Mouse (Mus musculus): Measurements from ENCODE around the gene Sorcs2. TPM values are rescaled to one million over a fixed set of nuclear protein-coding genes. Genes with fewer than 3 reads are reported as not detected.

Sorcs2 gene
- 16.9 and 18.1 TPM in 2 replicates for polyA plus RNA-seq (2016; fragmentation: Nextera tagmentation; extraction: Ambion mirVana)

DNA sequence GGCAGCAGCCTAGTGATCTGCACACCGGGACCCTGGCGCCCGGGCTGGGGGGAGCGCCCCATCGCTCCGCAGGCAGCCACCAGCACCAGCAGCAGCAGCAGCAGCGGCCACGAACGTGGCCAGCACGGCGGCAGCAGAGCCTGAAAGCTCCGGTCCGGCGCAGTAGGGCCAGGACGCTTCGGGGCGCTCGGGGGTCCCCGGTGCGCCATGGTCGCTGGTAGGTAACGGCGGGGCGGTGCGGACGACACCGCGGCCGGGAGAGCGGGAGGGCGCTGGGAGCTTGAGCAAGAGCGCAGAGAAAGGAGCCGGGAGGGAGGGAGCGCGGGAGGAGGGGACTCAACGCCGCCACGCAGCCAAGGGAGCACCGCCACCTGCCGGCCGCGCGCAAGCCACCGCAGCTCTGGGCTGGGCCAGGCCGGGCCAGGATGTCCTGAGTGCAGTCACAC is at the start of gene Sorcs2:
Sorcs2 (minus strand) TSS at position 303 of the 446 bp plus-strand sequence.
- peaks cover 31% of the 10 kb centered on the region for H3K4me1 ChIP-seq (replicated peaks)
- H3K27me3 ChIP-seq: peaks cover 46% of the 10 kb centered on the region
- 0 out of 2 replicates have a peak within 1 kb of the TSS, but pooled peaks have one; percentile 13 for H3K27ac ChIP-seq
- peak within 1 kb of the TSS; percentile 74 for H3K4me3 ChIP-seq (replicated peaks)
- no peaks in the 10 kb centered on the region for H3K36me3 ChIP-seq
- peak; percentile 61; the same call in 1 of the 2 replicates for ATAC-seq (ENCODE audit: insufficient number of reproducible peaks, insufficient read depth, low FRiP score, low TSS enrichment, low read depth)
- peak within 1 kb of the TSS; percentile 96 for H3K4me2 ChIP-seq
- 0% methylated on average over 44 of the region's 45 CpGs for WGBS
- H3K9ac ChIP-seq (replicated peaks): peak within 1 kb of the TSS; percentile 81
- H3K9me3 ChIP-seq: no peaks in the 10 kb centered on the region

DNA sequence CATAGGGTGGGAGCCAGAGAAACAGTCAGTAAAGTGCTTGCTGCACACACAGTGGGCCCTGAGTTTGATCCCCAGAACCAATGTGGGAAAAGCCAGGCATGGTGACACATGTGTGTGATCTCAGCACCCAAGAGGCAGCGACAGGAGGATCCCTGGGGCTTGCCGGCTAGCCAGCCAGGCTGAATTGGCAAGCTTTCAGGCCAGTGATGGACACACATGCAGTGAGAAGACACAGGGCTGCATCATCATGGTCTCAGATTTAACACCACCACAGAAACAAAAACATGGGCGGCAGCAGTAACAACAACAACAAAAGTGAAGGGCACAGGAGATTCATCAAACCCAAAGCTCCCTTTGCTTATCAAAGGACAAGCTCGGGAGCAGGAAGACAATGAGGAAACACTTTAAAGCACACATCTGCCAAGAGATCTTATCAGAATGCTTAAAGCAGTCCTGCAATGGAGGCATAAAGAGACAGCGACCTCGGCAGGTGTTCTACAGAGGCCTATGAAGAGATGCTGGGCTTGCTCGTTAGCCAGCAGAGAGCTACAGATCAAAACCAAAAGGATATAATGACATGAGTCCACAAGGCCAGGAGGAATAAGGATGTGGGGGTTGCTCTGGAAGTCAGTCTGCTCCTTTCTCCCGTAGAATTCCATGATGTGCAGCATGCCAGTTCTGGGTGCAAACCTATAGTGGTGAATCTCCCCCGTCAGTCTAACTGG is 48.4 kb upstream of the Sorcs2 start:
- Histone ChIP-seq H3K9ac (replicated peaks) (no peak overlapping the region), H3K27me3 (peaks cover 4% of the 10 kb centered on the region; the same call in 1 of the 2 replicates), H3K9me3 (no peaks in the 10 kb centered on the region), H3K4me3 (replicated peaks) (no peak overlapping the region), H3K36me3 (no peaks in the 10 kb centered on the region), H3K4me1 (replicated peaks) (peaks cover 24% of the 10 kb centered on the region), H3K4me2 (no peak overlapping the region), H3K27ac (no peak overlapping the region)
- 35% methylated on average over 9 of the region's 9 CpGs for WGBS
- ATAC-seq (ENCODE audit: insufficient number of reproducible peaks, insufficient read depth, low FRiP score, low TSS enrichment, low read depth): no peak

DNA sequence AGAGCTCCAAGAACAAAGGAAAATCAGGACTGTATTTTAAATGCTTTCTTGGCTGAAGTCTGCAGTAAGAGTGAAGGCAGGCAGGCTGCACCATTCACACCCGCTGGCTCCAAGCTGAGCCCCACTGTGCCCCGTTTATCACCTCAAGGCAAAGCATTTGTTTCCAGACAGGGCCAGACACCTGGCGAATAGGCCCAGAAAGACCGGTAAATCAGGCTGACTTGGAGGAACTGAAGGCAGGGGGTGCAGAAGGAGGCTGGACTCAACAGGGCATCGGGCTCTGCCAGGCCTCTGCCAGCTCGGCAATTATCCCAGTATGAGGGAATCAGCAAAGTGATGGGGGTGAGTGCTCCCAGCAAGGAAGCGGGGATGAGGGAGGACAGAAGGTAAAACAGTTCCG is 47.1 kb upstream of the Sorcs2 start:
- H3K27ac ChIP-seq: no peak overlapping the region
- H3K27me3 ChIP-seq: peaks cover 4% of the 10 kb centered on the region; the same call in 1 of the 2 replicates
- H3K9me3 ChIP-seq: no peaks in the 10 kb centered on the region
- H3K9ac ChIP-seq (replicated peaks): no peak overlapping the region
- no peak overlapping the region for H3K4me3 ChIP-seq (replicated peaks)
- peaks cover 20% of the 10 kb centered on the region for H3K4me1 ChIP-seq (replicated peaks)
- ATAC-seq (ENCODE audit: insufficient number of reproducible peaks, insufficient read depth, low FRiP score, low TSS enrichment, low read depth): no peak
- H3K4me2 ChIP-seq: no peak overlapping the region
- no peaks in the 10 kb centered on the region for H3K36me3 ChIP-seq
- 26% methylated on average over 8 of the region's 8 CpGs for WGBS

DNA sequence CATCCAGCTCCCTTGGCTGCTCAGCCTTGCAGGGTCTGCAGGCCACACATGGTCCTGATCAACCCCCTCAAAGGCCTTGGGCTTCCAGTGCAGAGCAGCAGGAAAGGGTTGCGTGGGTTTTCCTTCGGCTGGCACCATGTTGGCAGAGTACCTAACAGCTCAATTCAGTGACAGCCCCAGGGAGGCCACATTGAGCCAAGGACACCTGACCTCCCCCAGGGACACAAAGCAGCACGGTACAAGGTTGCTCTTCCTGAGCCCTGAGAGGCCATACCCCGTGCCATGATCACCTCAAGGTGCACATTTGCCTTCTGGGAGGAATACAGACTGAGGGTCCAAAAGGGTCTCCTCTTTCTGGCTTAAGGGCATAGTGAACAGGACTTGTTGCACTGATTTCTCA is 46.7 kb upstream of the Sorcs2 start:
- ATAC-seq (ENCODE audit: insufficient number of reproducible peaks, insufficient read depth, low FRiP score, low TSS enrichment, low read depth): no peak
- no peaks in the 10 kb centered on the region for H3K36me3 ChIP-seq
- peaks cover 4% of the 10 kb centered on the region; the same call in 1 of the 2 replicates for H3K27me3 ChIP-seq
- 43% methylated on average over 4 of the region's 4 CpGs for WGBS
- H3K4me3 ChIP-seq (replicated peaks): no peak overlapping the region
- H3K4me2 ChIP-seq: no peak overlapping the region
- no peak overlapping the region for H3K9ac ChIP-seq (replicated peaks)
- no peaks in the 10 kb centered on the region for H3K9me3 ChIP-seq
- peaks cover 20% of the 10 kb centered on the region for H3K4me1 ChIP-seq (replicated peaks)
- H3K27ac ChIP-seq: no peak overlapping the region

DNA sequence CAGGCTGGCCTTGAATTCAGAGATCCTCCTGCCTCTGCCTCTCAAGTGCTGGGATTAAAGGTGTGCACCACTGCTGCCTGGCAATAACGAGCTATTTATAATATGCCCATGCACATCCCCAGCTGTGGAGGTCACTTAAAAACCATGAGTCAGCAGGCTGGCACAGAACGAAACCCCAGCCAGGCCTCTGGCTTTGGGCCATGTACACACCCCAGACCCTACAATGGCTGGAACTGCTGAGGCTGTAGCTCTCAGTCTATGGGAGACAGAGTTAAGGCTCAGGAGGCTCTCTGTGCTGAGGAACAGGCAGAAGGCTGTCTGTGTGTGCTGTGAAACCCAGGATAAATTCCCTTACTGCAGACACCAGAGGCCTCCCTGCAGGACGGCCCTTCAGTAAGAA is 42.8 kb upstream of the Sorcs2 start:
- Histone ChIP-seq H3K4me2 (no peak overlapping the region), H3K4me1 (replicated peaks) (peaks cover 18% of the 10 kb centered on the region), H3K9me3 (no peaks in the 10 kb centered on the region), H3K9ac (replicated peaks) (no peak overlapping the region; the same call in 1 of the 2 replicates), H3K27me3 (peaks cover 4% of the 10 kb centered on the region; the same call in 1 of the 2 replicates), H3K27ac (no peak overlapping the region), H3K4me3 (replicated peaks) (no peak overlapping the region), H3K36me3 (no peaks in the 10 kb centered on the region)
- no peak for ATAC-seq (ENCODE audit: insufficient number of reproducible peaks, insufficient read depth, low FRiP score, low TSS enrichment, low read depth)
- WGBS: 76% methylated on average over 3 of the region's 3 CpGs

DNA sequence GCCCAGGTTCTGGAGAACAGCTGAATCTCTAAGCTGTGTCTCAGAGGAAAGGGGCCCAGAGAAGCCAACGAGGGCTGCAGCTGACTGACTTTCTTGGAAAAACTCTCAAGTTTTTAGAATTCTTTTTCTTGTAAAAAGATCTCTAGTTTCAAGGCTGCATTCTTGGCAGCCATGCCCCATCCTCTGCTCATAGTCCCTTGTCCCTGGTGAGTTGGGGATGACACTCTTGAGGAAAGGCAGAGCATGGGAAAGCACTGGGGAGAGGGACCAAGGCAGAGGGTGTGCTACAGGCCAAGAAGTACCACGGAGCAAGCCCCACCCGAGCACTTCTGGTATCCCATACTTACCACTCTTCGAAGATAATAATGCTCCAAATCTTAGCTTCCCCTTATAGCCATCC is 38.9 kb upstream of the Sorcs2 start:
- no peak overlapping the region for H3K9ac ChIP-seq (replicated peaks)

DNA sequence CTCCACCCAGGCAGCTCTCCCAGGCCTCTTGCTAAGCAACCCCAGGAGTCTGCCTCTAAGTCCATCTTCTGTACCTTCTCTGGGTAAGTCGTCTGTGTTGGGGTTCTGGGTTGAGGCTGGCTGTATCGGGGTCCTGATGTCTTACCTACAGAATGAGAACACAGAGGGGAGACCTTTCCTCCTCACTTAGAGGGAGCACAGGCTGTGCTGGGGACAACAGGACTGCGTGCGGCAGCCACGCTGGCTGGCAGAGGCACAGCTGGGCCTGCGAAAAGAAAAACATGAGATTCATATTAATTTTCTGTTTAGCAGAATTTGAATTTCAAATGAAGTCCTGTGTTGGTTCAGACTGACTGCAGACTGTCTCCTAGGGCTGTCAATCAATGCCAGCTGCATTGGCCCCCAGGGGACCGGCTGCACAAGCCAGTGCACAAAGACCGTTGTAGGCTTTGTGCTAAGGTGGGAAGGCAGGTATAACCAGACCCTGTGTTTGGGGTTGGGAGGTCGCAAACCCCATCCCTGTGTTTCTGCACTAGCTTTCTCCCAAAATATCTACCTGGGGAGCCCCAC is 36.5 kb upstream of the Sorcs2 start:
- no peak overlapping the region for H3K4me2 ChIP-seq
- H3K27ac ChIP-seq: no peak overlapping the region
- H3K9me3 ChIP-seq: no peaks in the 10 kb centered on the region
- no peak overlapping the region for H3K4me3 ChIP-seq (replicated peaks)
- no peak for ATAC-seq (ENCODE audit: insufficient number of reproducible peaks, insufficient read depth, low FRiP score, low TSS enrichment, low read depth)
- no peak overlapping the region for H3K9ac ChIP-seq (replicated peaks)
- no peaks in the 10 kb centered on the region for H3K36me3 ChIP-seq
- WGBS: 73% methylated on average over 9 of the region's 9 CpGs
- H3K4me1 ChIP-seq (replicated peaks): no peaks in the 10 kb centered on the region; the same call in 1 of the 2 replicates
- no peaks in the 10 kb centered on the region for H3K27me3 ChIP-seq

More for the DNA sequence above, 38.9 kb upstream of the Sorcs2 start:
- WGBS: 81% methylated on average over 4 of the region's 4 CpGs
- Histone ChIP-seq H3K4me3 (replicated peaks) (no peak overlapping the region), H3K27ac (no peak overlapping the region), H3K4me2 (no peak overlapping the region), H3K27me3 (no peaks in the 10 kb centered on the region), H3K4me1 (replicated peaks) (no peaks in the 10 kb centered on the region), H3K36me3 (no peaks in the 10 kb centered on the region), H3K9me3 (no peaks in the 10 kb centered on the region)
- ATAC-seq (ENCODE audit: insufficient number of reproducible peaks, insufficient read depth, low FRiP score, low TSS enrichment, low read depth): no peak

DNA sequence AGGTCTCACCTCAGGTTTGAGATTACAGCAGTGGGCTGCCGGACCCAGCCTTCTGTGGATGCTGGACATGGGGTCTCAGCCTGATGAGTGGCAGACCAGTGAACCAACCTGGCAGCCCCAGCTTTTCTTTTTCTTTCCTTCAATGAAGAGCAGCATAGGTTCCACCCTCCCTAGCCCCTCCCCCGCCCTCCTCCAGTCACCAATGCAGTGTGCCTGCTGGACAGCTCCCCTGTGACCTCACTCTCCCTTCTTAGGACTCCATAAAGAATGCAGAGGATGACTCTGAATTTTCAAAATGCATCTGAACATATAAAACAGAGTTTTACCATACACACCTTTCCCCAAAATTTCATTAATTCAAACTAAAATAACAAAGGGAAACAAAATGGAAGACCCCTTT is 33.8 kb upstream of the Sorcs2 start:
- Histone ChIP-seq H3K4me2 (no peak overlapping the region), H3K36me3 (no peaks in the 10 kb centered on the region), H3K9me3 (no peaks in the 10 kb centered on the region), H3K9ac (replicated peaks) (no peak overlapping the region), H3K4me1 (replicated peaks) (peaks cover 10% of the 10 kb centered on the region), H3K27me3 (0 out of 2 replicates have a peak, but pooled peaks cover 6% of the 10 kb centered on the region), H3K27ac (no peak overlapping the region), H3K4me3 (replicated peaks) (no peak overlapping the region)
- ATAC-seq (ENCODE audit: insufficient number of reproducible peaks, insufficient read depth, low FRiP score, low TSS enrichment, low read depth): no peak
- WGBS: 62% methylated on average over 2 of the region's 2 CpGs

DNA sequence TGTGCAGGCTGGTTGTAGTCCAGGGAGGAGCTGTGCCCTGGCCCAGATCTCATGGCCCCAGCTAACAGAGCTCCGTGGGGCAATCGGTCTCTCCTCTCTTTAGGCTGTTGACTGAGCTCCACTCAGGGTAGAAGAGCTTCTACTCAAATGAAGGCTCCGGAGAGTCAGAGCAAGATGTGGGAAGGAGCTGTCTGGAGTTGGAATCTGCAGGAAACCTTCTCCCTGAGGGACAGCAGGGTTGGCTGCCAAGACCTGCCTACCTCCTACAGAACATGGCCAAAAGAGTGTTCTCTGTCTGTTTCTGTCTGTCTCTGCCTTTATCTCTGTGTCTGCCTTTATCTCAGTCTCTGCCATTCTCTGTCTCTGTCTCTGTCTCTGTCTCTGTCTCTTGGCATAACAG is 31.6 kb upstream of the Sorcs2 start:
- peaks cover 10% of the 10 kb centered on the region for H3K4me1 ChIP-seq (replicated peaks)
- H3K27ac ChIP-seq: no peak overlapping the region
- 94% methylated on average over 3 of the region's 3 CpGs for WGBS
- no peak for ATAC-seq (ENCODE audit: insufficient number of reproducible peaks, insufficient read depth, low FRiP score, low TSS enrichment, low read depth)
- no peaks in the 10 kb centered on the region for H3K9me3 ChIP-seq
- no peak overlapping the region for H3K9ac ChIP-seq (replicated peaks)
- no peaks in the 10 kb centered on the region for H3K36me3 ChIP-seq
- 0 out of 2 replicates have a peak, but pooled peaks cover 6% of the 10 kb centered on the region for H3K27me3 ChIP-seq
- no peak overlapping the region for H3K4me2 ChIP-seq
- no peak overlapping the region for H3K4me3 ChIP-seq (replicated peaks)

DNA sequence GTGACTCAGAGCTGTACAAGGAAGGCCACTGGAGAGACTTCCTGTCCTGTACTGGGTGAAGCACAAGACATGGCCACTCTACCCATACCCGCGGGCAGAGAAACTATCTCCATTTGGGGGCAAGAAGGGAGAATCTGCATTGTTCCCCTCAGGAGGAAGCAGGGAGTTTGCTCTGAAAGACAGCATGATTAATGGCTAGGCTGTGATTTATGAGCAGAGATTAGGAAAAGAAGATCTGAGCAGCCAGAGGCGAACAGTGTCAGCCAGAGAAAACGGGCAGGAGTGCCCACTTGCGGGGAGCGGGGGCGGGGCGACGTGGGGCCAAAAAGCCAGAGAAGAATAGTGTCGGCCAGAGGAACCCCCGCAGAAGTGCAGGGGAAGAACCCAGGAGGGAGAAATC is 29.9 kb upstream of the Sorcs2 start:
- Histone ChIP-seq H3K4me1 (replicated peaks) (peaks cover 10% of the 10 kb centered on the region), H3K4me2 (no peak overlapping the region), H3K9ac (replicated peaks) (no peak overlapping the region), H3K36me3 (no peaks in the 10 kb centered on the region), H3K9me3 (no peaks in the 10 kb centered on the region), H3K4me3 (replicated peaks) (no peak overlapping the region), H3K27ac (no peak overlapping the region), H3K27me3 (0 out of 2 replicates have a peak, but pooled peaks cover 6% of the 10 kb centered on the region)
- no peak for ATAC-seq (ENCODE audit: insufficient number of reproducible peaks, insufficient read depth, low FRiP score, low TSS enrichment, low read depth)
- 31% methylated on average over 11 of the region's 11 CpGs for WGBS

DNA sequence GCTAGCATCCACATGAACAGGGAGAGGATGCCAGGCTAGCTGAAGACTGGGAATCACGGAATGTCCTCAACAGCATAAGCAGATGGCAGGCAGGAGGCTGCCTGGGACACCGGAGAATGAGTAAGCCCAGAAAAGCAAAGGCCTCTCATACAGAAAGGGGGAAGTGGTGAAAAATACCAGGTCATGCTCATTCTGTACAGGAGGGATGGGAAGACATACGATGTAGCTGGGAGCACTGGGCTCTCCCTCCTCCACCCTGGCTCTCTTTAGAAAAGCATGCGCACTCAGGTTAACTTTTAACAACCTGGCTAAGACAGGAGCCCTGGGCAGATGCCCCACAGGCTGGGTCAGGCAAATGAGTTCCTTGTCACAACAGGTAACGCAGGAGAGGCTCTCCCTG is 28.5 kb upstream of the Sorcs2 start:
- WGBS: 81% methylated on average over 5 of the region's 5 CpGs
- Histone ChIP-seq H3K36me3 (no peaks in the 10 kb centered on the region), H3K27me3 (0 out of 2 replicates have a peak, but pooled peaks cover 6% of the 10 kb centered on the region), H3K4me3 (replicated peaks) (no peak overlapping the region), H3K4me2 (no peak overlapping the region), H3K27ac (no peak overlapping the region), H3K9ac (replicated peaks) (no peak overlapping the region), H3K9me3 (no peaks in the 10 kb centered on the region), H3K4me1 (replicated peaks) (peaks cover 10% of the 10 kb centered on the region)
- ATAC-seq (ENCODE audit: insufficient number of reproducible peaks, insufficient read depth, low FRiP score, low TSS enrichment, low read depth): no peak
